Mouse (Mus musculus): ENCODE results near the gene Ints3. TPM values are rescaled to one million over a fixed set of nuclear protein-coding genes. Genes with fewer than 3 reads are reported as not detected.

Ints3 gene
- polyA plus RNA-seq, 1 experiment from 2014 or later = 17.9 TPM

DNA sequence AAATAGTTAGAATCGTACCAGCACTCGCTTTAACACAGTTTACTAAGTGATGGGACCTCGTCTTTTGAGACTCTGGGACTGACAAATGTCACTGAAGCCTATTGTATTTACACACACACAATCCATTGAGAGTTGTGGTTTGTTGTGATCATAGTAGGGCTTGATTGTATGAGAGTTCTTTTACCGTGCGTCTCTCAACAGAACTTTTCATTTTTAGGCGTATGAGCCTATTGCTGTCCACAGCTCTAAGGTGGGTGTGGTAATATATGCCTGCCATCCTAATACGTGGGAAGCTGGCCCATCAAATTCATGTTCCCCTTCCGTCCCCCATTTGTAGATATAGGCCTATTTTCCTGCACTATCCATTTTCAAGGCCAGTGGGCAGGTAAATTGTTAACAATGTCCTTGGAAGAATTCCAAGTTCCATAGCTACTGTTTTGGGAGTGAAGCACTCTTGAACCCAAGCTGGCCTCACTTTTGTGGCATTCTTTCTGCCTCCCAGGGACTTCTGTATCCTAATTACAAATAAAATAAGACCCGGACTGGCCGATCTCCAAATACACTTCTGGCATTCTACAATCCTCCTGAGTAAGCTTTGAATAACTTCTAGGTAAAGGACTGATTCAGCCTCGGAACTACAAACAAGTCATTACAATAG is 780 bp upstream of the Ints3 start:
- Histone ChIP-seq H3K27me3 (ENCODE audit: insufficient read depth, low read length) (no peaks in the 10 kb centered on the region), H3K4me3 (replicated peaks; ENCODE audit: low read depth, low read length) (peak overlapping the region; percentile 75), H3K36me3 (ENCODE audit: insufficient read depth, low read length) (no peaks in the 10 kb centered on the region), H3K9me3 (replicated peaks; ENCODE audit: low read length) (no peaks in the 10 kb centered on the region), H3K4me2 (ENCODE audit: low read length) (peak overlapping the region; percentile 98), H3K4me1 (replicated peaks; ENCODE audit: insufficient read depth, low read length) (peaks cover 19% of the 10 kb centered on the region), H3K27ac (peak overlapping the region; percentile 100), H3K9ac (ENCODE audit: low read depth, low read length) (peak overlapping the region; percentile 95)
- TF ChIP-seq CTCF (IDR thresholded peaks at IDR 0.05; ENCODE audit: low read depth) = no peak
- DNase-seq (ENCODE audit: low spot score) (peak; percentile 18), ATAC-seq (replicated peaks; ENCODE audit: low FRiP score, low read depth) (no peak)
- 41% methylated on average over 11 of the region's 11 CpGs for WGBS

GRCm38 (mm10) chr3:90432811-90433219 is 607 bp downstream of the Ints3 start:
- TF ChIP-seq CTCF (IDR thresholded peaks at IDR 0.05; ENCODE audit: low read depth) = no peak
- no peaks in the 10 kb centered on the region for H3K9me3 ChIP-seq (replicated peaks; ENCODE audit: low read length)
- H3K27me3 ChIP-seq (ENCODE audit: insufficient read depth, low read length) = no peaks in the 10 kb centered on the region
- 1% methylated on average over 12 of the region's 12 CpGs for WGBS
- peak overlapping the region; percentile 98 for H3K4me2 ChIP-seq (ENCODE audit: low read length)
- peaks cover 19% of the 10 kb centered on the region for H3K4me1 ChIP-seq (replicated peaks; ENCODE audit: insufficient read depth, low read length)
- DNase-seq (ENCODE audit: low spot score) (peak; percentile 70), ATAC-seq (replicated peaks; ENCODE audit: low FRiP score, low read depth) (peak; percentile 11; the same call in 1 of the 2 replicates)
- H3K4me3 ChIP-seq (replicated peaks; ENCODE audit: low read depth, low read length) = peak overlapping the region; percentile 75
- peak overlapping the region; percentile 100 for H3K27ac ChIP-seq
- no peaks in the 10 kb centered on the region for H3K36me3 ChIP-seq (ENCODE audit: insufficient read depth, low read length)
- peak overlapping the region; percentile 95 for H3K9ac ChIP-seq (ENCODE audit: low read depth, low read length)

DNA sequence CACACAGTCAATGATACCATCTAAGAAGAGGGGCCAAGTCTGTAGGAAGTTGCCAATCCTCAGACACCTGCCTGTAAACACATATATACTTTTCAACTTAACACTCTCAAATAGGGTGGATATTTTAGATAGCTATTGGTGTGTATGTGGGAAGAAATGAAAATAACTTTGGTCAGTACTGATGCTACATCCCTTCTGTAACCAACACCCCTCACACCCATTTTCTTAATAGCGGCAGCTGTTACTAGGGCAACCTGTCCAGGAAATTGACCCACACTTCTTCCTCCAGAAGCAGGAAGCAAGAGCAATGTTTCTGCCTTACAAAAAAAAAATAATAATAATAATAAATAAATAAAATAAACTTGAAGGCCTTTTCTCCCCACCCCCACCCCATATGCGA is 1.1 kb downstream of the Ints3 start:
- Histone ChIP-seq H3K27ac (peak overlapping the region; percentile 100; the same call in 1 of the 2 replicates), H3K9ac (ENCODE audit: low read depth, low read length) (peak overlapping the region; percentile 95), H3K9me3 (replicated peaks; ENCODE audit: low read length) (no peaks in the 10 kb centered on the region), H3K4me3 (replicated peaks; ENCODE audit: low read depth, low read length) (peak overlapping the region; percentile 75), H3K4me2 (ENCODE audit: low read length) (peak overlapping the region; percentile 98), H3K4me1 (replicated peaks; ENCODE audit: insufficient read depth, low read length) (peaks cover 19% of the 10 kb centered on the region), H3K36me3 (ENCODE audit: insufficient read depth, low read length) (no peaks in the 10 kb centered on the region), H3K27me3 (ENCODE audit: insufficient read depth, low read length) (no peaks in the 10 kb centered on the region)
- no peak for TF ChIP-seq CTCF (IDR thresholded peaks at IDR 0.05; ENCODE audit: low read depth)
- ATAC-seq (replicated peaks; ENCODE audit: low FRiP score, low read depth) (no peak), DNase-seq (ENCODE audit: low spot score) (peak; percentile 32)
- 4% methylated on average over 2 of the region's 2 CpGs for WGBS

DNA sequence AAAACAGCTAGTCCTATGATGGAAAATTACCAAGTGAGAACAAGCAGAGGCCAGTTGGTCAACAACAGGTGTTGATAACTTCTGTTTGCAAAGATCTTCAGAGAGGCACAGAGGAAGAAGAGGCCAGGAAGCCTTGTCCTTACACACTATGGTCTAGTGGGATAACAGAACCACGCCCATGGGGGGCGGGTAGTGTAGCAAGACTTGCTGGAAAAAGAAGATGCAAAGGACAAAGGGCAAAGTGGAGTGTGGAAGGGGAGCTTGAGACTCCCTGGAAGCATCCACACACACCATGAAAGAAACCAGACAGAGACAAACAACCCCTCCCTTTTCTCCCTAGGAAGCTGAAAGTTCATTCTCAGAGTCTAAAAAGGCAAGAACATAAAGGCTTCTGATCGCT is 3.8 kb downstream of the Ints3 start:
- no peaks in the 10 kb centered on the region for H3K9me3 ChIP-seq (replicated peaks; ENCODE audit: low read length)
- H3K36me3 ChIP-seq (ENCODE audit: insufficient read depth, low read length) = no peaks in the 10 kb centered on the region
- no peak overlapping the region for H3K4me3 ChIP-seq (replicated peaks; ENCODE audit: low read depth, low read length)
- DNase-seq (ENCODE audit: low spot score) = no peak
- H3K9ac ChIP-seq (ENCODE audit: low read depth, low read length) = no peak overlapping the region
- 87% methylated on average over 3 of the region's 3 CpGs for whole genome bisulfite sequencing
- no peaks in the 10 kb centered on the region for H3K27me3 ChIP-seq (ENCODE audit: insufficient read depth, low read length)
- no peak for TF ChIP-seq CTCF (IDR thresholded peaks at IDR 0.05; ENCODE audit: low read depth)
- H3K4me1 ChIP-seq (replicated peaks; ENCODE audit: insufficient read depth, low read length) = peaks cover 21% of the 10 kb centered on the region
- H3K4me2 ChIP-seq (ENCODE audit: low read length) = no peak overlapping the region
- ATAC-seq (replicated peaks; ENCODE audit: low FRiP score, low read depth) = no peak
- no peak overlapping the region for H3K27ac ChIP-seq

- H3K36me3 ChIP-seq (ENCODE audit: insufficient read depth, low read length) = peaks cover 1% of the 10 kb centered on the region; the same call in 1 of the 2 replicates
- no peak overlapping the region for H3K4me3 ChIP-seq (replicated peaks; ENCODE audit: low read depth, low read length)
- H3K9me3 ChIP-seq (replicated peaks; ENCODE audit: low read length) = no peaks in the 10 kb centered on the region
- peak overlapping the region; percentile 36; the same call in 1 of the 2 replicates for H3K27ac ChIP-seq
- H3K9ac ChIP-seq (ENCODE audit: low read depth, low read length) = no peak overlapping the region
- ATAC-seq (replicated peaks; ENCODE audit: low FRiP score, low read depth) = no peak
- H3K4me2 ChIP-seq (ENCODE audit: low read length) = no peak overlapping the region
- TF ChIP-seq CTCF (IDR thresholded peaks at IDR 0.05; ENCODE audit: low read depth) = no peak
- no peaks in the 10 kb centered on the region for H3K27me3 ChIP-seq (ENCODE audit: insufficient read depth, low read length)
- 71% methylated on average over 6 of the region's 6 CpGs for WGBS
- peaks cover 21% of the 10 kb centered on the region for H3K4me1 ChIP-seq (replicated peaks; ENCODE audit: insufficient read depth, low read length)
- DNase-seq (ENCODE audit: low spot score) = no peak
Observed at GRCm38 (mm10) chr3:90428186-90428585, 5.2 kb downstream of the Ints3 start.

GRCm38 (mm10) chr3:90427574-90427973 is 5.8 kb downstream of the Ints3 start:
- Histone ChIP-seq H3K4me2 (ENCODE audit: low read length) (no peak overlapping the region), H3K9ac (ENCODE audit: low read depth, low read length) (no peak overlapping the region), H3K27me3 (ENCODE audit: insufficient read depth, low read length) (no peaks in the 10 kb centered on the region), H3K27ac (0 out of 2 replicates have a peak overlapping the region, but pooled peaks have one; percentile 36), H3K4me3 (replicated peaks; ENCODE audit: low read depth, low read length) (no peak overlapping the region), H3K4me1 (replicated peaks; ENCODE audit: insufficient read depth, low read length) (peaks cover 17% of the 10 kb centered on the region), H3K36me3 (ENCODE audit: insufficient read depth, low read length) (peaks cover 7% of the 10 kb centered on the region; the same call in 1 of the 2 replicates), H3K9me3 (replicated peaks; ENCODE audit: low read length) (no peaks in the 10 kb centered on the region)
- TF ChIP-seq CTCF (IDR thresholded peaks at IDR 0.05; ENCODE audit: low read depth) = no peak
- DNase-seq (ENCODE audit: low spot score) (peak; percentile 21), ATAC-seq (replicated peaks; ENCODE audit: low FRiP score, low read depth) (no peak)
- WGBS = 89% methylated on average over 1 of the region's 1 CpGs
